Comparison of ENCODE assay signal across 26 mouse cellular contexts in the genomic region with DNA sequence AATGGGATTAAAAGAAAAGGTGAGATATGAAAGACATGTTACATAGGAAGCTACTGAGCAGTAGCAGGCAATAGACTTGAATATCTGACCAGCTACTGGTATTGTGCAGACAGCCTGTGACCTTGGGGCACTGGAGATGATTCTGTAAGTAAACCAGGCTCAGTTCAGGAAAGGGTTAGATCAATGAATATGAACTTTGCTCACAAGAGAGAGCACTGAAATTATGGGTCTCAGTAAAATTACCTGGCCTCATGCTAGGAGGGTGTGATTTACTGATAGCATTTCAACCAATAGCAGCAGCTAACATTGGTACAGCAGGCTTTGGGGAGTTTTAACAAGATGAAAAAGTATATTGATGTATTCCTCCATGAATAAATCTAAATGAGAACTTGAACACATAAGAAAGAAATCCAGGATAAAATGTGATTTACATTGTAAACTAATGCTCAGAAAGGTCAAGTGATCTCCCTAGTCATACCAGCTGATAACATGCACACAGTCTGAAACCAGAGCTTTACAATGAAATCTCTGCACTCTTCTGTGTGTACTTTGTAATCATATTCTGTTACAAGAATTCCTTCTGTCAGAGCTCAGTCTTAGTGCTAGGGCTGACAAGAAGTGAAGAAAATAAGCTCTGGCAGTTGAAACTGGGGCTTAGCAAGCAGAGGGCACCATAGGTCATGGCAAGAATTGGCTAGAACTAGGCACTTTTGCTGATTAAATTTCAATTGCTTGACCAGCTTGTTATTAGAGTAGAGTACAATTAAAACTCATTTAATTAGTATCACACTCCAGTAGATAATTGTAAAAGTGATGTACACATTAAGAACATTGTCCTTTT.
DNase-seq lines count a peak whose midpoint lies in the region; ATAC-seq and TF ChIP-seq lines count a peak whose summit lies in the region.
"Had no signal": no experiment of that assay in that cellular context is flagged by ENCODE, and none has a peak within 500 bp of the region (broad histone marks: within the 10 kb centered on the region; RNA-seq: fewer than 3 reads in every experiment).

No protein-coding gene starts in this region.

- ATAC-seq in kidney, embryonic 15.5 days (replicated peaks; ENCODE audit: low FRiP score): peak; percentile 69; the same call in 1 of the 2 replicates
- peak; percentile 33; the same call in 1 of the 2 replicates for ATAC-seq in stomach, embryonic 14.5 days (ENCODE audit: insufficient number of reproducible peaks, insufficient read depth, low FRiP score, low read depth)
- no peak for ATAC-seq in stomach, postnatal 0 days (ENCODE audit: low FRiP score, low TSS enrichment)
- ATAC-seq: forebrain, embryonic 16.5 days; inflammation-experienced regulatory T-cells, adult 6 months; Patski had no signal

- no peaks in the 10 kb centered on the region for H3K36me3 ChIP-seq in kidney, embryonic 15.5 days
- H3K36me3 ChIP-seq in kidney, adult 2 months (ENCODE audit: control insufficient read depth, insufficient read depth, low read length): no peaks in the 10 kb centered on the region
- H3K36me3 ChIP-seq in stomach, embryonic 14.5 days (ENCODE audit: control insufficient read depth, insufficient read depth, low read length): no peaks in the 10 kb centered on the region
- H3K36me3 ChIP-seq in stomach, postnatal 0 days (ENCODE audit: control insufficient read depth, insufficient read depth, low read length): no peaks in the 10 kb centered on the region
- H3K36me3 ChIP-seq: G1E; heart, embryonic 12.5 days; hindbrain, embryonic 15.5 days; limb, embryonic 13.5 days; liver, embryonic 15.5 days had no signal

- TF ChIP-seq CTCF in kidney, adult 2 months (conservative IDR thresholded peaks at IDR 0.05; ENCODE audit: insufficient read depth, insufficient read length, low read depth, low read length): no peak
- TF ChIP-seq CTCF in stomach, postnatal 0 days (IDR thresholded peaks at IDR 0.05; ENCODE audit: low read depth): no peak

- no peak overlapping the region for H3K4me3 ChIP-seq in kidney, embryonic 15.5 days (replicated peaks)
- H3K4me3 ChIP-seq in kidney, adult 2 months (ENCODE audit: insufficient read depth, low read depth, low read length): no peak overlapping the region
- H3K4me3 ChIP-seq in stomach, embryonic 14.5 days (ENCODE audit: low read depth, low read length): no peak overlapping the region
- H3K4me3 ChIP-seq in stomach, postnatal 0 days (ENCODE audit: low read depth, low read length): no peak overlapping the region
- H3K4me3 ChIP-seq: erythroblast, embryonic 14.5 days; gastrocnemius, adult 2 months; heart, adult 2 months; heart, embryonic 12.5 days; hindbrain, embryonic 15.5 days; limb, embryonic 13.5 days; liver, embryonic 15.5 days had no signal

- no peaks in the 10 kb centered on the region for H3K9me3 ChIP-seq in kidney, embryonic 15.5 days (replicated peaks)
- no peaks in the 10 kb centered on the region for H3K9me3 ChIP-seq in stomach, embryonic 14.5 days (ENCODE audit: control insufficient read depth, low read depth, low read length)
- no peaks in the 10 kb centered on the region for H3K9me3 ChIP-seq in stomach, postnatal 0 days (ENCODE audit: control insufficient read depth, low read length)
- H3K9me3 ChIP-seq: heart, embryonic 12.5 days; hindbrain, embryonic 15.5 days; limb, embryonic 13.5 days; liver, embryonic 15.5 days had no signal

- TF ChIP-seq POLR2A in kidney, adult 2 months (IDR thresholded peaks at IDR 0.05; ENCODE audit: low read depth, low read length): no peak

- no peak for TF ChIP-seq EP300 in stomach, postnatal 0 days (optimal IDR thresholded peaks at IDR 0.05)

- no peaks in the 10 kb centered on the region for H3K27me3 ChIP-seq in kidney, embryonic 15.5 days
- H3K27me3 ChIP-seq in kidney, adult 2 months (replicated peaks; ENCODE audit: control insufficient read depth, insufficient read depth, low read length): no peaks in the 10 kb centered on the region
- no peaks in the 10 kb centered on the region for H3K27me3 ChIP-seq in stomach, embryonic 14.5 days (ENCODE audit: control insufficient read depth, insufficient read depth, low read length)
- H3K27me3 ChIP-seq in stomach, postnatal 0 days (ENCODE audit: control insufficient read depth, insufficient read depth, low read length): no peaks in the 10 kb centered on the region
- H3K27me3 ChIP-seq: heart, embryonic 12.5 days; hindbrain, embryonic 15.5 days; limb, embryonic 13.5 days; liver, embryonic 15.5 days; Patski had no signal

- no peak overlapping the region for H3K4me2 ChIP-seq in kidney, embryonic 15.5 days
- no peak overlapping the region for H3K4me2 ChIP-seq in stomach, embryonic 14.5 days (replicated peaks; ENCODE audit: low read depth, low read length)
- H3K4me2 ChIP-seq in stomach, postnatal 0 days (replicated peaks; ENCODE audit: low read depth): no peak overlapping the region
- H3K4me2 ChIP-seq: heart, embryonic 12.5 days; hindbrain, embryonic 15.5 days; limb, embryonic 13.5 days; liver, embryonic 15.5 days; midbrain, embryonic 11.5 days had no signal

- H3K9ac ChIP-seq in kidney, embryonic 15.5 days: no peak overlapping the region
- no peak overlapping the region for H3K9ac ChIP-seq in stomach, embryonic 14.5 days (replicated peaks; ENCODE audit: low read depth, low read length)
- no peak overlapping the region for H3K9ac ChIP-seq in stomach, postnatal 0 days (ENCODE audit: low read length)
- H3K9ac ChIP-seq: heart, embryonic 12.5 days; hindbrain, embryonic 15.5 days; limb, embryonic 13.5 days; liver, embryonic 15.5 days had no signal

- H3K27ac ChIP-seq in kidney, embryonic 15.5 days: no peak overlapping the region
- H3K27ac ChIP-seq in kidney, adult 2 months (ENCODE audit: insufficient read depth, low read depth, low read length): no peak overlapping the region
- H3K27ac ChIP-seq in stomach, embryonic 14.5 days (ENCODE audit: low read length): no peak overlapping the region
- no peak overlapping the region for H3K27ac ChIP-seq in stomach, postnatal 0 days (replicated peaks)
- H3K27ac ChIP-seq: gastrocnemius, adult 2 months; heart, adult 2 months; hindbrain, embryonic 15.5 days; limb, embryonic 13.5 days; liver, embryonic 15.5 days had no signal

- no peaks in the 10 kb centered on the region for H3K4me1 ChIP-seq in kidney, embryonic 15.5 days
- H3K4me1 ChIP-seq in kidney, adult 2 months (ENCODE audit: control insufficient read depth, insufficient read depth, low read length): no peaks in the 10 kb centered on the region
- no peaks in the 10 kb centered on the region for H3K4me1 ChIP-seq in stomach, embryonic 14.5 days (ENCODE audit: control insufficient read depth, insufficient read depth, low read length)
- H3K4me1 ChIP-seq in stomach, postnatal 0 days (replicated peaks; ENCODE audit: control insufficient read depth, insufficient read depth): no peaks in the 10 kb centered on the region
- H3K4me1 ChIP-seq: heart, embryonic 12.5 days; hindbrain, embryonic 15.5 days; limb, embryonic 13.5 days; liver, embryonic 15.5 days had no signal

- peak; percentile 3 for DNase-seq in embryo, embryonic 11 days
- no peak for DNase-seq in embryo, embryonic 10.5 days (ENCODE audit: low spot score)
- no peak for DNase-seq in kidney, adult 2 months
- no peak for DNase-seq in stomach, postnatal 0 days (ENCODE audit: low spot score)
- no peak for DNase-seq in adrenal gland, adult (ENCODE audit: inconsistent age in 2 of 2, low spot score in 1 of 2)
- DNase-seq: adrenal gland, postnatal 14 days; cerebellum, adult 11-12 months; cerebellum, postnatal 10 days; gastrocnemius, adult 2 months; heart, adult 2 months; heart, postnatal 4 days; lung, postnatal 36 days; right cerebral cortex, postnatal 4 days; thymus, postnatal 4 days had no signal
